Mouse (Mus musculus) liver, embryonic 14.5 days (tissue): ENCODE measurements at regions not wholly inside any gene's neighbourhood (a gene's known extent, or its start where the extent isn't known, plus 50 kb on each side); places are given as distances from the start of the nearest gene placed in this dataset.

ENCODE experiments used
- ATAC-seq: fragments of 200-750 bp; cut with Nextera tagmentation; 2 replicates; pipeline ENCODE4 v1.8.0; 2017; ENCODE audit warnings: moderate number of reproducible peaks, mild to moderate bottlenecking, moderate library complexity; ENCODE audit not compliant: insufficient read depth
- DNase-seq, 3 experiments: peaks; one replicate each; pipeline ENCODE4 v3.0.0-alpha.2; 2012 to 2013; ENCODE audit warnings: low read depth in 3 of 3, low spot score in 3 of 3
- H3K27ac ChIP-seq: fragments of 300-500 bp; sonication (generic); 2 replicates; pipeline ENCODE4 v1.5.1; 2014; ENCODE audit warnings: moderate library complexity, mild to moderate bottlenecking, control low read depth, inconsistent platforms
- H3K27me3 ChIP-seq: fragments of 300-500 bp; sonication (generic); 2 replicates; pipeline ENCODE4 v1.6.1; 2014; ENCODE audit warnings: mild to moderate bottlenecking, low read length, moderate library complexity; ENCODE audit not compliant: control insufficient read depth, insufficient read depth
- H3K36me3 ChIP-seq: fragments of 300-500 bp; sonication (generic); replicated peaks from 2 replicates; pipeline ENCODE4 v1.6.1; 2014; ENCODE audit warnings: low read depth; ENCODE audit not compliant: control insufficient read depth, insufficient read depth
- H3K4me1 ChIP-seq, 2 experiments: fragments of 200-500 bp in 1 of 2; fragments of 300-500 bp in 1 of 2; sonication (generic) in 1 of 2; replicated peaks; 2 replicates each; pipeline ENCODE4 v1.6.1; 2012 to 2014; ENCODE audit warnings: antibody characterized with exemption in 1 of 2, inconsistent platforms in 1 of 2, low read length in 1 of 2; ENCODE audit not compliant: control insufficient read depth in 2 of 2, insufficient read depth in 2 of 2
- H3K4me2 ChIP-seq: fragments of 300-500 bp; sonication (generic); 2 replicates; pipeline ENCODE4 v1.6.1; 2014; ENCODE audit warnings: low read depth, mild to moderate bottlenecking, control low read depth, moderate library complexity
- H3K4me3 ChIP-seq, 2 experiments: fragments of 200-500 bp in 1 of 2; fragments of 300-500 bp in 1 of 2; sonication (generic) in 1 of 2; 2 replicates each; pipeline ENCODE4 v1.5.1; 2012 to 2014; ENCODE audit warnings: low read depth in 2 of 2, low read length in 2 of 2, mild to moderate bottlenecking in 2 of 2, control low read depth in 1 of 2, inconsistent platforms in 1 of 2, moderate library complexity in 1 of 2; ENCODE audit not compliant: insufficient read depth in 1 of 2
- H3K9ac ChIP-seq: fragments of 300-500 bp; sonication (generic); replicated peaks from 2 replicates; pipeline ENCODE4 v1.6.1; 2014; ENCODE audit warnings: mild to moderate bottlenecking, control low read depth, moderate library complexity
- H3K9me3 ChIP-seq: fragments of 300-500 bp; sonication (generic); 2 replicates; pipeline ENCODE4 v1.6.1; 2016; ENCODE audit warnings: low read length, mixed read lengths; ENCODE audit not compliant: control insufficient read depth
- CTCF ChIP-seq: IDR thresholded peaks from 2 replicates; pipeline ENCODE4 v1.5.1; 2016; ENCODE audit warnings: antibody characterized with exemption, low read depth, control low read depth
- EP300 ChIP-seq: IDR thresholded peaks from 2 replicates; pipeline ENCODE4 v1.6.1; 2016; ENCODE audit warnings: antibody characterized with exemption, low read depth
- WGBS: fragments of 180-500 bp; shearing (Covaris S2); extraction: QIAGEN DNeasy Blood & Tissue Kit; methylation state at CpG from one replicate; pipeline ENCODE4 v1.1.7; 2014; ENCODE audit not compliant: insufficient replicate concordance; 5-methylcytosine and 5-hydroxymethylcytosine counted together

GRCm38 (mm10) chr15:38413329-38413728, 988.0 kb downstream of the 4930447A16Rik start:
- no peak for ATAC-seq
- Histone ChIP-seq H3K27me3 (no peaks in the 10 kb centered on the region), H3K4me3 (no peak overlapping the region), H3K36me3 (no peaks in the 10 kb centered on the region), H3K4me1 (no peaks in the 10 kb centered on the region), H3K9me3 (no peaks in the 10 kb centered on the region), H3K27ac (no peak overlapping the region), H3K4me2 (no peak overlapping the region), H3K9ac (no peak overlapping the region)
- 69% methylated on average over 6 of the region's 6 CpGs for WGBS
- TF ChIP-seq EP300, result no peak
- no peak for TF ChIP-seq CTCF
- DNase-seq, result no peak

GRCm38 (mm10) chr15:38414318-38415090, 989.1 kb downstream of the 4930447A16Rik start:
- Histone ChIP-seq H3K4me3 (no peak overlapping the region), H3K27ac (no peak overlapping the region), H3K9me3 (no peaks in the 10 kb centered on the region), H3K36me3 (no peaks in the 10 kb centered on the region), H3K4me1 (no peaks in the 10 kb centered on the region), H3K27me3 (no peaks in the 10 kb centered on the region), H3K4me2 (no peak overlapping the region), H3K9ac (no peak overlapping the region)
- no peak for DNase-seq
- TF ChIP-seq EP300, result no peak
- TF ChIP-seq CTCF, result no peak
- no peak for ATAC-seq
- WGBS, result 61% methylated on average over 8 of the region's 8 CpGs

- Histone ChIP-seq H3K36me3 (no peaks in the 10 kb centered on the region), H3K9ac (no peak overlapping the region), H3K9me3 (no peaks in the 10 kb centered on the region), H3K4me2 (no peak overlapping the region), H3K27ac (no peak overlapping the region), H3K4me1 (no peaks in the 10 kb centered on the region), H3K27me3 (no peaks in the 10 kb centered on the region), H3K4me3 (no peak overlapping the region)
- DNase-seq (no peak), ATAC-seq (no peak)
- no peak for TF ChIP-seq CTCF
- TF ChIP-seq EP300, result no peak
- 52% methylated on average over 2 of the region's 2 CpGs for WGBS
Observed at GRCm38 (mm10) chr15:38415091-38415486, 989.7 kb downstream of the 4930447A16Rik start.

GRCm38 (mm10) chr15:38419621-38420020, 994.3 kb downstream of the 4930447A16Rik start:
- ATAC-seq (no peak), DNase-seq (no peak)
- H3K9ac ChIP-seq, result no peak overlapping the region
- no peak overlapping the region for H3K4me2 ChIP-seq
- no peaks in the 10 kb centered on the region for H3K36me3 ChIP-seq
- H3K4me3 ChIP-seq, result no peak overlapping the region
- no peak overlapping the region for H3K27ac ChIP-seq
- TF ChIP-seq EP300 (no peak), CTCF (no peak)
- H3K4me1 ChIP-seq, result no peaks in the 10 kb centered on the region
- no peaks in the 10 kb centered on the region for H3K9me3 ChIP-seq
- no peaks in the 10 kb centered on the region for H3K27me3 ChIP-seq
- WGBS, result 54% methylated on average over 7 of the region's 7 CpGs

- Histone ChIP-seq H3K27ac (no peak overlapping the region), H3K36me3 (no peaks in the 10 kb centered on the region), H3K27me3 (no peaks in the 10 kb centered on the region), H3K4me1 (no peaks in the 10 kb centered on the region), H3K4me3 (no peak overlapping the region), H3K9ac (no peak overlapping the region), H3K9me3 (no peaks in the 10 kb centered on the region), H3K4me2 (no peak overlapping the region)
- DNase-seq, result no peak
- no peak for ATAC-seq
- no peak for TF ChIP-seq EP300
- no peak for TF ChIP-seq CTCF
- WGBS, result 51% methylated on average over 3 of the region's 3 CpGs
Observed at GRCm38 (mm10) chr15:38420784-38421183, 995.4 kb downstream of the 4930447A16Rik start.
